Mouse (Mus musculus) hindbrain, embryonic 10.5 days (tissue): ENCODE measurements around the gene Naxe. TPM values are rescaled to one million over a fixed set of nuclear protein-coding genes. Genes with fewer than 3 reads are reported as not detected.

Source experiments
- DNase-seq: peaks from one replicate; pipeline ENCODE4 v3.0.0-alpha.2; 2017; ENCODE audit warnings: low spot score
- H3K27ac ChIP-seq: fragments of 300-500 bp; sonication (generic); 2 replicates; pipeline ENCODE4 v1.5.1; 2016; ENCODE audit warnings: mild to moderate bottlenecking, moderate library complexity
- H3K27me3 ChIP-seq: fragments of 300-500 bp; sonication (generic); 2 replicates; pipeline ENCODE4 v1.6.1; 2016; ENCODE audit warnings: mild to moderate bottlenecking; ENCODE audit not compliant: poor library complexity, insufficient read depth, severe bottlenecking
- H3K36me3 ChIP-seq: fragments of 300-500 bp; sonication (generic); 2 replicates; pipeline ENCODE4 v1.6.1; 2016; ENCODE audit warnings: mild to moderate bottlenecking, moderate library complexity
- H3K4me1 ChIP-seq: fragments of 300-500 bp; sonication (generic); replicated peaks from 2 replicates; pipeline ENCODE4 v1.6.1; 2016; ENCODE audit warnings: mild to moderate bottlenecking
- H3K4me3 ChIP-seq: fragments of 300-500 bp; sonication (generic); 2 replicates; pipeline ENCODE4 v1.5.1; 2016; ENCODE audit warnings: mild to moderate bottlenecking, moderate library complexity
- H3K9me3 ChIP-seq: fragments of 300-500 bp; sonication (generic); 2 replicates; pipeline ENCODE4 v1.6.1; 2016; ENCODE audit warnings: mild to moderate bottlenecking, moderate library complexity
- WGBS: fragments of 180-500 bp; shearing (Covaris S2); methylation state at CpG from one replicate; pipeline ENCODE4 v1.1.7; 2016; 5-methylcytosine and 5-hydroxymethylcytosine counted together
- polyA plus RNA-seq: library from polyadenylated mRNA; unstranded; fragments of >200 nt; fragmentation: Nextera tagmentation; extraction: Ambion mirVana; gene quantifications from 2 replicates; pipeline ENCODE4 v1.2.1, GENCODE M21; 2016

The Naxe gene
- polyA plus RNA-seq, 1 experiment from 2014 or later: 142 TPM

GRCm38 (mm10) chr3:88042661-88043421 is 15.5 kb downstream of the Naxe start, which contains the start of gene Gpatch4:
Gene Gpatch4 (plus strand): TSS chr3:88043108.
- H3K4me3 ChIP-seq: peak within 1 kb of the TSS; percentile 89
- H3K9me3 ChIP-seq: no peaks in the 10 kb centered on the region
- peak; percentile 87 for DNase-seq
- peak within 1 kb of the TSS; percentile 84 for H3K27ac ChIP-seq
- H3K4me1 ChIP-seq: peaks cover 18% of the 10 kb centered on the region
- peaks cover 14% of the 10 kb centered on the region for H3K36me3 ChIP-seq
- peaks cover 16% of the 10 kb centered on the region for H3K27me3 ChIP-seq
- WGBS: 11% methylated on average over 36 of the region's 36 CpGs

- H3K4me3 ChIP-seq: no peak overlapping the region
- DNase-seq: no peak
- no peaks in the 10 kb centered on the region for H3K9me3 ChIP-seq
- 71% methylated on average over 1 of the region's 1 CpGs for WGBS
- H3K4me1 ChIP-seq: peaks cover 9% of the 10 kb centered on the region; the same call in 1 of the 2 replicates
- H3K27ac ChIP-seq: no peak overlapping the region
- no peaks in the 10 kb centered on the region for H3K36me3 ChIP-seq
- H3K27me3 ChIP-seq: peaks cover 36% of the 10 kb centered on the region
Observed at GRCm38 (mm10) chr3:88035561-88036293, 22.6 kb downstream of the Naxe start.

DNA sequence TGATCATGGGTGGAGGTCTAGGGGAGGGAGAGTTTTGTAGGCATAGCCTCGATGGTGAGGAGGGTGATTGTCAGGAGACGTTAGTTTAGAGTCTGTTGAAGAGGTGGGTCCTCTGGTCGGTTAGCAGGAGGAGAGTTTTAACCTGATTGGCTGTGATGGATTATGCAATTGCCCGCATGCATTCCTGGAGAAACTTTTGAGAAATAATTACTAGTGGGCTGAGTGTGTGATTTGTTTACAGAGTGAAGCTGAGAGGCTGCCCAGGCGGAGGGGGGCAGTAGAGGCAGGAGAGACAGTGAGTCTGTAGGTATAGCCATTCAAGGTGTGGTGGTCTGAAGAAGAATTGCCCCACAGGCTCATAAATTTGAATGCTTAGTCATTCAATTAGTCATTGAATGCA is 24.8 kb downstream of the Naxe start:
- H3K27ac ChIP-seq: no peak overlapping the region
- H3K27me3 ChIP-seq: peaks cover 37% of the 10 kb centered on the region
- no peak for DNase-seq
- H3K4me1 ChIP-seq: peaks cover 13% of the 10 kb centered on the region; the same call in 1 of the 2 replicates
- H3K4me3 ChIP-seq: no peak overlapping the region
- 75% methylated on average over 5 of the region's 5 CpGs for WGBS
- no peaks in the 10 kb centered on the region for H3K9me3 ChIP-seq
- H3K36me3 ChIP-seq: no peaks in the 10 kb centered on the region

- Histone ChIP-seq H3K4me1 (peaks cover 13% of the 10 kb centered on the region; the same call in 1 of the 2 replicates), H3K27me3 (peaks cover 52% of the 10 kb centered on the region), H3K27ac (no peak overlapping the region), H3K9me3 (peaks cover 4% of the 10 kb centered on the region; the same call in 1 of the 2 replicates), H3K36me3 (no peaks in the 10 kb centered on the region), H3K4me3 (no peak overlapping the region)
- WGBS: 18% methylated on average over 19 of the region's 19 CpGs
- no peak for DNase-seq
Observed at GRCm38 (mm10) chr3:88030608-88031395, 27.5 kb downstream of the Naxe start.

GRCm38 (mm10) chr3:88027434-88028186 is 30.7 kb downstream of the Naxe start, which contains the start of gene Hapln2:
Gene Hapln2 (minus strand): TSS chr3:88027583.
- Histone ChIP-seq H3K9me3 (peaks cover 4% of the 10 kb centered on the region; the same call in 1 of the 2 replicates), H3K4me1 (peaks cover 32% of the 10 kb centered on the region), H3K4me3 (no peak within 1 kb of the TSS), H3K36me3 (no peaks in the 10 kb centered on the region), H3K27ac (no peak within 1 kb of the TSS), H3K27me3 (peaks cover 82% of the 10 kb centered on the region)
- 46% methylated on average over 5 of the region's 5 CpGs for whole genome bisulfite sequencing
- DNase-seq: no peak

DNA sequence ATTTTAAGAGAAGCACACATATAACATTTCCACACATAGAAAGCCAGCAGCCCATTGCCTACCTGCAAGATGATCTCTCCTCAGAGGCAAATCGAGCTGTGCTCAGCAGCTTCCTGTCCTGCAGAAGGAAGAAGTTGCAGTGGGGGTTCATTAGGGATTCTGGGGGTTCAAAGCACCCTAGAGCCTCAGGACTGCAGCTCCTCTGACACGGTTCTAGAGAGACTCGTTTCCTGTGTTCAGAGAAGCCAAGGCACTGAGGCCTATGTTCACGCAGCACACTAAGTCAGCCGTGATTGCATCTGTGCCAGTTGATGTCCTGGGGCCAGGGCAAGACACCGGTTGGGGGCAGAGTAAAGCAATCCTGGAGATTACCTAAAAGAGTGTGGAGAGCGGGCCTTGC is 31.5 kb downstream of the Naxe start:
- H3K27ac ChIP-seq: no peak overlapping the region
- H3K36me3 ChIP-seq: no peaks in the 10 kb centered on the region
- 62% methylated on average over 7 of the region's 7 CpGs for WGBS
- no peak overlapping the region for H3K4me3 ChIP-seq
- DNase-seq: no peak
- H3K4me1 ChIP-seq: peaks cover 37% of the 10 kb centered on the region
- peaks cover 4% of the 10 kb centered on the region; the same call in 1 of the 2 replicates for H3K9me3 ChIP-seq
- peaks cover 82% of the 10 kb centered on the region for H3K27me3 ChIP-seq

- Histone ChIP-seq H3K27me3 (peaks cover 84% of the 10 kb centered on the region), H3K36me3 (no peaks in the 10 kb centered on the region), H3K4me1 (peaks cover 24% of the 10 kb centered on the region), H3K27ac (peak overlapping the region; percentile 68; the same call in 1 of the 2 replicates), H3K4me3 (peak overlapping the region; percentile 69), H3K9me3 (peaks cover 4% of the 10 kb centered on the region; the same call in 1 of the 2 replicates)
- DNase-seq: no peak
- WGBS: under 1% methylated on average over 81 of the region's 81 CpGs
Observed at GRCm38 (mm10) chr3:88023192-88024074, 34.9 kb downstream of the Naxe start.

GRCm38 (mm10) chr3:88022322-88023191 is 35.7 kb downstream of the Naxe start:
- 1% methylated on average over 66 of the region's 66 CpGs for WGBS
- Histone ChIP-seq H3K36me3 (no peaks in the 10 kb centered on the region), H3K27ac (peak overlapping the region; percentile 68; the same call in 1 of the 2 replicates), H3K9me3 (no peaks in the 10 kb centered on the region), H3K4me3 (peak overlapping the region; percentile 69), H3K4me1 (peaks cover 24% of the 10 kb centered on the region), H3K27me3 (peaks cover 87% of the 10 kb centered on the region)
- peak; percentile 94 for DNase-seq

DNA sequence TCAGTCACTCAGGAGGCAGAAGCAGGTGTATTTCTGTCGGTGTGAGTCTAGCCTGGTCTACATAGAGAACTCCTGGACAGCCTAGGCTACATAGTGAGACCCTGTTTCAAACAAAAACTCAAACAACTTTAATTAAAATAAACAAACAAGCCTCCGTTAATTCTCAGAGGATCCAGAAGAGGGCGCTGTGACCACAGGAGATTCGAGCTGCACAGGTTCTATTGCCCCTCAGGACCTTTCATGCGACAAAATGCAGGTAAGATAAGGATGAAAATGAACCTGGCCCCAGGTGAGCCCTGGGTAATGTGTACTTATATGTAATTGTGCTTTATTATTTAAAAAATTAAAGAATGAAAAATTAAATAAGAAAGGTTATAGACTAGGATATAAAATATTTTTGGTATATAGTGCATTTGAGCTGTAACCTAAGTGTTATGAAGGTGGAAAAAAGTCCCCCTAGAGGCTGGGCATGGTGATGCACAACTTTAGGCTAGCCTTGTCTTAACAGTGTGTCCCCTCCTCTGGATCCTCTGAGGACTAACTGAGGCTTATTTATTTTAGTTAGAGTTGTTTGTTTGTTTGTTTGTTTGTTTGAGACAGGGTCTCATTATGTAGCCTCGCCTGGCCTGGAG is 47.5 kb downstream of the Naxe start:
- DNase-seq: no peak
- no peaks in the 10 kb centered on the region for H3K36me3 ChIP-seq
- 0 out of 2 replicates have a peak, but pooled peaks cover 6% of the 10 kb centered on the region for H3K9me3 ChIP-seq
- no peak overlapping the region for H3K4me3 ChIP-seq
- peaks cover 4% of the 10 kb centered on the region for H3K27me3 ChIP-seq
- no peak overlapping the region for H3K27ac ChIP-seq
- H3K4me1 ChIP-seq: no peaks in the 10 kb centered on the region
- WGBS: 9% methylated on average over 6 of the region's 6 CpGs
